Mouse (Mus musculus) c-Kit-positive CD71-negative TER-119-negative erythroid progenitor cells, embryonic 14.5 days (primary cell): ENCODE data around the gene Slc22a30.
"Not testable (repeated sequence)": the region's sequence is repeated elsewhere in the genome, so short reads cannot be mapped to it uniquely, and the experiment has no call there.

Source experiments
- DNase-seq: peaks from one replicate; pipeline ENCODE4 v3.0.0-alpha.2; 2013; ENCODE audit warnings: low read depth

The Slc22a30 gene

DNA sequence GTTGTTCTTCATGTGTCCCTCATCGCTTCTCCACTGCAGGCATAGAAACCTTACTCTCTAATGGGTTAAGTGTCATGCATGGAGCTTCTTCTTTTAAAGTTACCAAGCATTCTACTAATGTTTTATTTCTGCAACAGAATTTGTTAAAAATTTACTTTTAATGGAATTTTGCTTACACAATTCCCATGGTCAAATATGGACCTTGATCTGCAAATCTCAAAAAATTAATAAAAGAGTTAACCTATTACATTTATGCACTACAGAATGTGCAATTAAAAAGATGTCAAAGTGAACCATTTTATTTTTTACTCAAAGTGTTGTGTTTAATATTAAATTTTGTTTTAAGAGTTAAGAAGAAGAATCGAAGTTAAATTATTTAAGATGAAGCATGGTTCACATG lies at the start of gene Slc22a30:
TSS of gene Slc22a30 (minus strand) at position 101 of the 400 bp plus-strand sequence.
- DNase-seq: not testable (repeated sequence)

DNA sequence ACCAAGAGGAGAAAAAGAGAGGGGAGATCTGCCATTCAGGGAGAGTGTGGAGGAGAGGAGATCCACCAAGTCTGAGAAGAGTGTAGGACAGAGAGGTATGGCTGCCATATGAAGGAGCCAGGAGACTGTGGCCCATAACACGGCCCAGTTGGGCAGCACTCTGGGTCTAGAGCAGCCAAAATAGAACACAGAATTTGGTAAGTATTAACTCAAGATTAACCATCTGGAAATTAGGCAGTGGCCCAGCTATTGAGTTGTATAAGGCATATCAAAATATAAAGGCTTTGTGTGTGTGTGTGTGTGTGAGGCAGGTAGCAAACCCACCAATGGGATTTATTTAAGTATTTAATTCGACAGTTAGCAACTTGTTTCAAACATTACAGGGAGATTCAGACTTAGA lies 43.4 kb upstream of the Slc22a30 start:
- DNase-seq: no peak

DNA sequence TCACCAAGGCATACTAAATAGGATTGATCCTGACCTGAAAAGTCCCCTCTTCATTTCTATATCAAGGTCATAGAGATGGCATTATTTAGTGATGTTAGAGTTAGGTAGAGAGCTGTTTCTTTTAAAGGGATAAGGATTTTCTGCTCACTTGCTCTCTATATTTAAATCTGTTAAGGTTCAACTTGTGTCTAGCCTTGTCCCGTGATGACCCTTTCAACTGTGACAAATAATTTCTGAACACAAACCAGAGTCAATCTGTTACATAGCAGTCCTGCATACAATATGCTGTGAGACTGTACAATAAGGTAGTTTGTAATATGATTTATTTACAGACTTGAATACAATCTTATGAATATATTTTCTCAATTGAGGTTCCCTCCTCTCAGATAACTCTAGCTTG lies 42.6 kb upstream of the Slc22a30 start:
- DNase-seq: no peak

DNA sequence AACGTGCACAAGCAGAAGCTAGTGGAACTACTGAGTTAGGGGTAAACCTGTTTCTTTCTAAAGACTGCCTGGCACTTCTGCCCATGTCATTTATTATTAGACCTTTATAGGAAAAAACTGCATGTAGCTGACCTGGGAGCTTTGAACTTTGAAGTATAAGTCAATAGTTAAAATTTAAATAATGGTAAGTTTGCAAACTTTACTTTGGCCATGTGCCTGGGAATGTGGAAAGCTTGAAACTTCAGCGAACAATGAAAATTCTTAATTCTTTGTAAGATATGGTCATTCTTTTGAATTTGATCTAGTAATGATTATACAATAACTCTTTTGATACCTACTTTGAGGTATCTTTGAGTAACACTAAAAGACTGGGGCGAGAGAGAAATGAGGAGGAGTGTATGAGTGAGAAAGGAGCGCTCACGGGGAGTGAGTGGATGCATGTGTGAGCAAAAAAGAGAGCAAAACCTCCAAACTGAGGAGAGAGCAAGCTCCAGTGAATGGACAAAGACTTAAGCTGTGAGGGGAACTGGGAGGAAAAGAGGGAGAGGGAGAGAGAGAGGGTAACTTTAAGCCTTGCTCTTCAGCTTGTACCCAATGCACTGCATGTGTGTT lies 26.2 kb upstream of the Slc22a30 start:
- no peak for DNase-seq

DNA sequence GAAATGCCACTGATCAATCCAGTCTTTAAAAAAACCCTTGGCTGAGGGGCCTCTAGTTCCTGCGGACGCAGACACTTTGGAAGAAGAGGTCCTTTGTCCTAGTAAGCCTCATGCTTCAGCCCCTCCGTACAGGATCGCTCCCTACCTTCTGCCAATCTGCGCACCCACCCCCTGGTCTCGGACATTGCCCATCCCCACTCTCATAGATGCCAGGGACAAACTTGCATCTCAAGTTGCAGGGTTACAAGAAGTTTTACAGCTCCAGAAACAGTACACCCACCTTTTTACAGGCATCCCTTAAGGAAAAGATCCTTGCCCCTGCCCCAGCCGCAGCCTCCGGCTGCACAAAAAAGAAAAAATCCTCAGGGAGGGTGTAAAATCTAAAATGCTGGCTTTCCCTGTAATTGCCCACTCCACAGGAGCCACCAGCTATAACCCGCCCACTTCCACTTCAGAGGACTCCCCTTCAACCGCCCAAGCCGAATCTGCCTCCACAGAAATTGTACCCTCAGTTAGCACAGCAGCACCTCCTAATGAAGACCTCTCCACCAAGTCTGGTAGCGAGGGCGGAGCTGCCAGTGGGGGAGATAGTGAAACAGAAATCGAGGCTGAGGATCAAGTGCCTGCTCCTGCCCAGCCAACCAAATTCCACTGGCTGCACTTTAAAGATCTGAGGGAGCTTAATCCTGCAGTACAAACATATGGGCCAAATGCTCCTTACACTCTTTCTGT lies 2.5 kb upstream of the Slc22a30 start:
- not testable (repeated sequence) for DNase-seq
